Mouse (Mus musculus): Measurements from ENCODE around the gene Sgk1.

- no peak for TF ChIP-seq CTCF (IDR thresholded peaks at IDR 0.05; ENCODE audit: borderline replicate concordance, insufficient read depth, low read depth, low read length)
- no peak for TF ChIP-seq POLR2A (IDR thresholded peaks at IDR 0.05; ENCODE audit: borderline replicate concordance, insufficient read depth, low read length)
These were observed 152.3 kb downstream of the Sgk1 start for GRCm38 (mm10) chr10:22034303-22034702.
